Mouse (Mus musculus) heart, embryonic 14.5 days (tissue): ENCODE results near the gene Ptprz1. TPM values are rescaled to one million over a fixed set of nuclear protein-coding genes. Genes with fewer than 3 reads are reported as not detected.

Experiments used
- ATAC-seq: fragments of 200-750 bp; cut with Nextera tagmentation; 2 replicates; pipeline ENCODE4 v1.8.0; 2017; ENCODE audit warnings: low read depth, moderate TSS enrichment; ENCODE audit not compliant: insufficient number of reproducible peaks, insufficient read depth, low FRiP score
- H3K27ac ChIP-seq, 2 experiments: fragments of 200-500 bp in 1 of 2; fragments of 300-500 bp in 1 of 2; sonication (generic) in 1 of 2; replicated peaks in 1 of 2; 2 replicates each; pipeline ENCODE4 v1.5.1; 2012 to 2014; ENCODE audit warnings: low read depth in 2 of 2, low read length in 2 of 2, control low read depth in 1 of 2, mild to moderate bottlenecking in 1 of 2, mixed read lengths in 1 of 2; ENCODE audit not compliant: control insufficient read depth in 1 of 2, insufficient read depth in 1 of 2
- H3K27me3 ChIP-seq: fragments of 300-500 bp; sonication (generic); 2 replicates; pipeline ENCODE4 v1.6.1; 2014; ENCODE audit warnings: mild to moderate bottlenecking, low read length, control low read depth; ENCODE audit not compliant: control insufficient read depth, insufficient read depth
- H3K36me3 ChIP-seq: fragments of 300-500 bp; sonication (generic); 2 replicates; pipeline ENCODE4 v1.6.1; 2014; ENCODE audit warnings: mild to moderate bottlenecking, control low read depth, low read length, mixed read lengths; ENCODE audit not compliant: control insufficient read depth, insufficient read depth
- H3K4me1 ChIP-seq, 2 experiments: fragments of 200-500 bp in 1 of 2; fragments of 300-500 bp in 1 of 2; sonication (generic) in 1 of 2; 2 replicates each; pipeline ENCODE4 v1.6.1; 2012 to 2014; ENCODE audit warnings: low read length in 2 of 2, control low read depth in 1 of 2, mixed read lengths in 1 of 2; ENCODE audit not compliant: control insufficient read depth in 2 of 2, insufficient read depth in 2 of 2
- H3K4me2 ChIP-seq: fragments of 300-500 bp; sonication (generic); 2 replicates; pipeline ENCODE4 v1.6.1; 2014; ENCODE audit warnings: mild to moderate bottlenecking, low read length
- H3K4me3 ChIP-seq, 2 experiments: fragments of 200-500 bp in 1 of 2; fragments of 300-500 bp in 1 of 2; sonication (generic) in 1 of 2; 2 replicates each; pipeline ENCODE4 v1.5.1; 2012 to 2014; ENCODE audit warnings: low read length in 2 of 2, mild to moderate bottlenecking in 2 of 2, control low read depth in 1 of 2, low read depth in 1 of 2, moderate library complexity in 1 of 2; ENCODE audit not compliant: control insufficient read depth in 1 of 2, insufficient read depth in 1 of 2
- H3K9ac ChIP-seq: fragments of 300-500 bp; sonication (generic); 2 replicates; pipeline ENCODE4 v1.6.1; 2014; ENCODE audit warnings: mild to moderate bottlenecking, low read length
- H3K9me3 ChIP-seq: fragments of 300-500 bp; sonication (generic); 2 replicates; pipeline ENCODE4 v1.6.1; 2016; ENCODE audit warnings: low read length, control low read depth; ENCODE audit not compliant: control insufficient read depth
- WGBS: fragments of 180-500 bp; shearing (Covaris S2); extraction: QIAGEN DNeasy Blood & Tissue Kit; methylation state at CpG from one replicate; pipeline ENCODE4 v1.1.7; 2014; 5-methylcytosine and 5-hydroxymethylcytosine counted together
- polyA plus RNA-seq: library from polyadenylated mRNA; unstranded; fragments of >200 nt; fragmentation: Nextera tagmentation; extraction: Ambion mirVana; gene quantifications from 2 replicates; pipeline ENCODE4 v1.2.1, GENCODE M21; 2014

Ptprz1 gene
- polyA plus RNA-seq, result 1.3 and 1.8 TPM in 2 replicates

DNA sequence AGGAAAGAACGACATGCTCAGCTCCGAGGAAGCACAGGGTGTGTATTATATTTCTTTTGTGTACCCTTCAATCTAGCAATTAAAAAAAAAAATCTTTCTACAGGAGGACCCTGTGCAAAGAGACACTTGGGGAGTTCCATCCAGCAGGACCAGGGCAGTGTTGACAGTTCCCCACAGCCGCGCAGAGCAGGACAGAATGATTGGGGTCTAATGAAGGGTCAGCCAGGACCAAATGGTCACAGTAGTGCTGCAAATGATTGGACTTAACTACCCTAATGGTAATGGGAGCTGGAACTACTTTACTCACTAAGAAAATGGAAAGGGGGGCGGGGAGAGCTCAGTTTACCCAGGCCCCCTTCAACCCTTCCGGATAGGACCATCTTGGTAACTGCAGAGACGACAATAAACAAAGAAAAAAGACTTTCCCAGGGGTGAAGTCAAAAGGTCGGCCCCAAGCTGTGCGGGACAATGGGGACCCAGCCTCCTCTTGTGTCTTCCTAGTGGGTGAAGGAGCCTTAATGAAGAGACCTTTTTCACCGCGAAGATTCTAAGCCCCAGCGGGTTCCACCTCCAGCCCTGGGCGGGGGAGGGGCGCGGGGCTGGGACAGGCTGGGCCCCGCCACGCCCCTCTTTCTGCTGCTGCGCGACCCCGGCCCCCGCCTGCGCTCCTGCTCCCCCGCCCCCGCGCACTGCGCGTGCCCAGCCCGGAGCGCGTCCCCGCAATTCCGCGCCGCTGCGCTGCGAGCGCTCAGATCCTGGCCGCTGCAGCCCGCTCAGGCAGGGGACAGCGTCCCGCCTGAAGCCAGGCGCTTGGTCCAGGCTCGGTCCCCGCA lies at the start of gene Ptprz1:
Gene Ptprz1 (plus strand): TSS at position 722 of the 833 bp plus-strand sequence.
- no peaks in the 10 kb centered on the region for H3K9me3 ChIP-seq

GRCm38 (mm10) chr6:22833637-22834036 lies 41.7 kb upstream of the Ptprz1 start:
- no peak overlapping the region for H3K4me2 ChIP-seq
- H3K9me3 ChIP-seq, result no peaks in the 10 kb centered on the region
- no peaks in the 10 kb centered on the region for H3K36me3 ChIP-seq
- ATAC-seq, result no peak
- H3K27ac ChIP-seq, result no peak overlapping the region
- 55% methylated on average over 7 of the region's 7 CpGs for WGBS
- no peaks in the 10 kb centered on the region for H3K27me3 ChIP-seq
- no peaks in the 10 kb centered on the region for H3K4me1 ChIP-seq
- no peak overlapping the region for H3K9ac ChIP-seq
- H3K4me3 ChIP-seq, result no peak overlapping the region

More for the DNA sequence above, at the start of gene Ptprz1:
- under 1% methylated on average over 39 of the region's 44 CpGs for WGBS
- Histone ChIP-seq H3K9ac (peak within 1 kb of the TSS; percentile 64), H3K27ac (no peak within 1 kb of the TSS), H3K4me3 (peak within 1 kb of the TSS; percentile 61 to 63), H3K36me3 (no peaks in the 10 kb centered on the region), H3K4me1 (0 out of 4 replicates have a peak, but pooled peaks cover 0 to 2% of the 10 kb centered on the region in 2 experiments), H3K27me3 (peaks cover 7% of the 10 kb centered on the region), H3K4me2 (peak within 1 kb of the TSS; percentile 89)
- ATAC-seq, result peak; percentile 86

DNA sequence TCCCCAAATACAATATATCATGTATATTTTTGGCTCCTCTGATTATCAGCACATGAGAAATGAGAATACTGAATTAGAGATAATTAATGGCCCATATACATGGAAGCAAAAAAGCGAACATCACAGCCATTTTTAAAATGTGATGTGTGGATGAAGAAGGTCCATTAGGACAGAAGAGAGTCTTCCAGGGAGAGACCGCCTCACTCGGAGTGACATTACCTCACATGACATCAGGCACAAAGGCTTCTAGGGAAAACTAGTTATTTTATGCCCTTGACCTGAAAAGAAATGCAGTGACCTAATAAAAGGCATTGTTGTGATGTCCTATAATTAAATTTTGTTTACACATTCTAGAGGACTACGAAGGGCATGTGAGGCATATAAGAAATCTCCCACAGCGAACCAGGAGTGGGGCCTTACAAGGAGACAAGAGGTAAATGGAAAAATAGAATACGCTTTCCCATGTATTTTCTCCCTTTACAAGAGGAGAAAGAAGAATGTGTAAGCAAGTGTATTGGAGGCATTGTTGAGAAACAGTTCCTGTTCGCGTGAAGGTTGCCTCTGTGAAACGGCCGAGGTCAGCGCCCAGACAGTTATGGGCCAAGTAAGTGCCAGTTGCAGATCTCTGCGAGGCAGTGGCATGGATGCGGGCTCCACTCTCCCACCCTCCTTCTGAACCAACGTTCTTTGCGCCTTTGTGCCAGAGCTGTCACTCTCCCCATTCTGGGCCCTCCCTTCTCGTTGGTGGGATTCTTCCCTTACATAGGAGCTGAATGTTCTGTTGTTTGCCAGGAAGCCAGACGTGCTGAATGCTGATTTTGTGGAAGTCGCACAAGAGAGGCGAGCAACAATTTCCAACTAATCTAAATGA lies 41.0 kb upstream of the Ptprz1 start:
- no peak for ATAC-seq
- WGBS, result 80% methylated on average over 19 of the region's 19 CpGs
- Histone ChIP-seq H3K27ac (no peak overlapping the region), H3K36me3 (no peaks in the 10 kb centered on the region), H3K9ac (no peak overlapping the region), H3K4me2 (no peak overlapping the region), H3K4me1 (no peaks in the 10 kb centered on the region), H3K9me3 (no peaks in the 10 kb centered on the region), H3K27me3 (no peaks in the 10 kb centered on the region), H3K4me3 (no peak overlapping the region)

DNA sequence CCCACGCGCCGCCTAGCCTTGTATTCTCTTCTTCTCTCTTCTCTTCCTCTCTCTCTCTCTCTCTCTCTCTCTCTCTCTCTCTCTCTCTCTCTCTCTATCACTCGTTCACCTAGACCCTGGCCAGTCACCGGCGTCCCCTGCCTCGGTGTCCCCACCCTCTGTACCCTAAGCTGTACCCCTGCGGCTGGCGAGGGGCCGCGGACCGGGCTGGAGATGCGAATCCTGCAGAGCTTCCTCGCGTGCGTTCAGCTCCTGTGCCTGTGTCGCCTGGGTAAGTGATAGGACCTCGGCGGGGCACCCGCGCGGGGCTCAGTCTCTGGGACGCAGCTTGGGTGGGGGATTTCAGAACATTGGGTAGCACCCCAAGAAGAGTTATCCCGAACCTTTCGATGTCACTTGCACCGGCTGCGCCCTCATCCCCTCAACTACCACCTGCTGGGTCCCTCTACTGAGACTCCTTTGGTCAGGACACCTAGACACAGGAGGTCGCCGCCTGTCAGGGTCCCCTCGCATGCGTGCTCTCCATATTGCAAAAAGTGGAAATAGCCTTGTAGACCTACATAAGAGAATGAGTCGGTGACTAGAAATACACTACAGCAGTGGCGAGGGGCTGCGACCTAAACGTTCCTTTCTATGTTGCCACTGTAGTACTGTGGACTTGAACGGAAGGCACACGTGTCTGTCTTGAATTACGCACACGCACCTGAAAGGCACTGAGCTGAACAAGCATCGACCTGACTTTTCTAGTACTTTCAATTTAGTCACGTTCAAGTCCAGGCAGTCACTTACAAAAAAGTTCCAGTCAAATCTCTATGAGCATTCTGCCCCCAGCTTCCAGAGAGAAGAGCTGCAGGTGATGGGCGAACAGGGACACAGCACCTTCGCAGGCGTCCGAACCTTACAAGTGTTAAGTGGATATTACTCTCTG lies 576 bp downstream of the Ptprz1 start:
- H3K4me3 ChIP-seq, result peak overlapping the region; percentile 61 to 63
- no peaks in the 10 kb centered on the region for H3K36me3 ChIP-seq
- peak overlapping the region; percentile 89 for H3K4me2 ChIP-seq
- peak overlapping the region; percentile 64 for H3K9ac ChIP-seq
- H3K9me3 ChIP-seq, result no peaks in the 10 kb centered on the region
- no peak overlapping the region for H3K27ac ChIP-seq
- peaks cover 7% of the 10 kb centered on the region for H3K27me3 ChIP-seq
- no peak for ATAC-seq
- 2% methylated on average over 44 of the region's 45 CpGs for WGBS
- H3K4me1 ChIP-seq, result 0 out of 4 replicates have a peak, but pooled peaks cover 0 to 2% of the 10 kb centered on the region in 2 experiments

DNA sequence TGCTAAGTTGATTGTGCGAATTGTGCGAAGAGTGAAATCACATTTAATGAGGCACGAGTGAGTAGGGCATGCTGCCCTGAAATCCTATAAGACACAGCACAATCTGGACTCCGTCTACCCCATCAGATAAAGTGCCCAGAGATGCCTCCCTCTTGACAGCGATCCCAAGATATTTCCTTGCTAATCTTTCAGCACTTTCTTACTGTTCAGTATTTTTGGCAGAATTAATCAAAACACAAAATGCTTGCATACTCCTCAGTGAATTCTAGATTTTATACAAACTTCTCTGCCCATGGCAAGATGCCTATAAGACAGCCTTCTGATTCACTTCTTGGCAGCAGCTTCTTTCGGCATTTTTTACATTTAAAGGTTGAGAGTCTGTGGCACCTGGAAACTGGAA lies 12.7 kb downstream of the Ptprz1 start:
- 78% methylated on average over 6 of the region's 6 CpGs for WGBS
- H3K27me3 ChIP-seq, result no peaks in the 10 kb centered on the region
- H3K4me3 ChIP-seq, result no peak overlapping the region
- H3K4me1 ChIP-seq, result no peaks in the 10 kb centered on the region
- no peak overlapping the region for H3K27ac ChIP-seq
- H3K9ac ChIP-seq, result no peak overlapping the region
- no peaks in the 10 kb centered on the region for H3K9me3 ChIP-seq
- ATAC-seq, result no peak
- H3K4me2 ChIP-seq, result no peak overlapping the region
- H3K36me3 ChIP-seq, result no peaks in the 10 kb centered on the region

- WGBS, result 90% methylated on average over 8 of the region's 8 CpGs
These were observed 14.0 kb downstream of the Ptprz1 start for GRCm38 (mm10) chr6:22889333-22889732.

GRCm38 (mm10) chr6:22901983-22902382 lies 26.7 kb downstream of the Ptprz1 start:
- WGBS, result 65% methylated on average over 3 of the region's 3 CpGs
- no peak for ATAC-seq

More at GRCm38 (mm10) chr6:22889333-22889732, 14.0 kb downstream of the Ptprz1 start:
- no peak for ATAC-seq
- Histone ChIP-seq H3K9me3 (no peaks in the 10 kb centered on the region), H3K4me2 (no peak overlapping the region), H3K4me3 (no peak overlapping the region), H3K36me3 (no peaks in the 10 kb centered on the region), H3K27me3 (no peaks in the 10 kb centered on the region), H3K27ac (no peak overlapping the region), H3K9ac (no peak overlapping the region), H3K4me1 (no peaks in the 10 kb centered on the region)

More at GRCm38 (mm10) chr6:22901983-22902382, 26.7 kb downstream of the Ptprz1 start:
- H3K4me1 ChIP-seq, result no peaks in the 10 kb centered on the region
- H3K9me3 ChIP-seq, result no peaks in the 10 kb centered on the region
- no peak overlapping the region for H3K9ac ChIP-seq
- no peak overlapping the region for H3K27ac ChIP-seq
- H3K4me3 ChIP-seq, result no peak overlapping the region
- no peaks in the 10 kb centered on the region for H3K27me3 ChIP-seq
- H3K36me3 ChIP-seq, result no peaks in the 10 kb centered on the region
- H3K4me2 ChIP-seq, result no peak overlapping the region
